Mouse (Mus musculus) mature B cell (primary cell): ENCODE results near the gene Cldn14.

Experiments
- in situ Hi-C: fragments of 300-500 bp; cut with MboI; formaldehyde crosslinking; loops from 2 replicates; pipeline ENCODE4 v1.14.3; 2019

Gene Cldn14

DNA sequence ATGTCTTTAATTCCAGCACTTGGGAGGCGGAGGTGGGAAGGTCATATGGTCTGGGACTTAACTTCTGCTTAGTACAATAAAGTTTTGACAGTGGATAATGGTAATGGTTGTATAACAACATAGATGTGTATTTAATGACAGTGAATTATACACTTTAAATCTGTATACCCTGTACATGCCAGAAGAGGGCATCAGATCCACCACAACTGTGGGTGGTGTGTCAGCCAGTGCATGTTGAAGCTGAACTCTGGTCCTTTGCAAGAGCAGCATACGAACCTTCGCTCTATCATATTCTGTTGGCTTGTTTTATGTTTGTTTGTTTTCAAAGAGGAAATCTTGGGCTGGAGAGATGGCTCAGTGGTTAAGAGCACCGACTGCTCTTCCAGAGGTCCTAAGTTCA is 61.2 kb downstream of the Cldn14 start:
- in situ Hi-C loops, result loop anchor here (25.0 kb wide), 1 partner anchor 315 kb away; no protein-coding TSS in a partner anchor

DNA sequence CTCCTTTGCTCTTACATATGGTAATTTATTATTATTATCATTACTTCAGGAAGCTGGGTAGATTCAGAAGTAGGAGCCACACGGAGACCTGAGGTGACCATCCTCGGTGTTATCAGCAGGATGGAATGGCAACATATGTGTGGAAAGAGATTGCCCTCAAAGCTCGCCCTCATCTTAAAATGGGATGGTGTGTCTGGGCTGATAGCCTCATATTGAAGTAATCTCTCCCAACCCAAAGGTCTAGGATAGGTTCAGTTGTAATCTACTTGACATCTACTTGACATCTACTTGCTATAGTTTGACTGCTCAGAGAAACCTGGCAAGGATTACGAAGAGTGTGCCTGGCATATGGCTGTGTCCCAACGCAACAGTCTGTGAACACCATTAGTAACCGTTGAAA is 64.3 kb downstream of the Cldn14 start:
- in situ Hi-C loops, result loop anchor here (25.0 kb wide), 1 partner anchor 318 kb away; no protein-coding TSS in a partner anchor

DNA sequence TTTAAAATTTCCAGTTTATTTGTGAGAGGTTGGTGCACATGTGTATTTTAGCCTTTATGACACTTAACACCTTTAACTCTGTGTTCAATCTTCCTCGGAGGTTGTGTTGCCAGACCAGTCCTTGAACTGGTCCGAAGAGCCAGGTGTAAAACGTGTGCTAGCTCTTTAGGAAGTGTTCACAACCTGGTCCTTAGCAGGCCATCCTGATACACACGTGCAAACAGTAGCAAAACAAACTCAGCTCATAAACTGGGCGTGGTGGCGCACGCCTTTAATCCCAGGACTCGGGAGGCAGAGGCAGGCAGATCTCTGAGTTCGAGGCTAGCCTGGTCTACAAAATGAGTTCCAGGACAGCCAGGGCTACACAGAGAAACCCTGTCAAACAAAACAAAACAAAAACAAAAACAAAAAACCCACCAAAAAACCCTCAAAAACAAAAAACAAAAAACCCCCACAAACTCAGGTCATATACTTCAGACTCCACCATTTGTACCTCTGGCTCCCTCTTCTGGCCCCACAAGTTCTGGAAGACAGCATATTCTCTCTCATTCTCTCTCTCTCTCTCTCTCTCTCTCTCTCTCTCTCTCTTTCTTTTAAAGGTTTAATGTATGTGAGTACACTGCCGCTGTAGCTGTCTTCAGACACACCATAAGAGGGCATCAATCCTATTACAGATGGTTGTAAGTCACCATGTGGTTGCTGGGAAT is 65.7 kb downstream of the Cldn14 start:
- in situ Hi-C loops, result loop anchor here (25.0 kb wide), 1 partner anchor 319 kb away; no protein-coding TSS in a partner anchor

DNA sequence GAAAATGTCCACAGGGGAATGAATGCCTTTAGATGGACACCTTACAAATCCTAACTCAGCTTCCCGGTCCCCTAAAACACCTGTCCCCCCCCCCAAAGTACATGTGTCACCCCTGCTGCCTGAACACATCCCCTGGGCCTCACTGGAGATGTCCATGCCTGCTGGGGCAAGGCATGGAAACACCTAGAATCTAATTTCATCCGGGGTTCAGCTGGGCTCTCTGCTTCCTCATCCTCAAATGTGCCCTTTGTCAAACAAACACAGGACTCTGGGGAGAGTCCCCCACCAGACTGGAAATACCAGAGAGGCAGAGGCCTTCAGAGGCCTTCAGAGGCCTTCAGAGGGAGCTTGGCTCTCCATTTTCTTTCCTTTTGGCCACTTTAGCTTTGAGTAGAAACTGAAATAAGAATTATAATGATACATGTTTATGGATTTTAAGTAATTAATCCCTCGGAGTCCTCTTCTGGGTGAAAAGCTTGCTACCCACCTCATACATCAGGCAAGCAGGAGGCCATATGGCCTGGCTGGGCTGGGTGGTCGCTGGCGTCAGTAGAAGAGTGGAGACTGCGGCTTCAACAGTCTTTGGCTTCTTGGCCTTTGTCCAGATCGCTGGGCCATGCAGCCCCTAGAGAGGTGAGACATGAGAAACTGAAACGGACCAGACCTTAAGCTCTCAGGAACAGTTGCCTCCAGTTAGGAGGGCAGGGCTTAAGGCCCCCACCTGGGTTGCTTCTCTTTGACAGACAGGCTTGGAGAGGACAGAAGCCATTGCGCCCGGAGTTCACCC is 66.7 kb downstream of the Cldn14 start:
- in situ Hi-C loops, result loop anchor here (25.0 kb wide), 1 partner anchor 320 kb away; no protein-coding TSS in a partner anchor

DNA sequence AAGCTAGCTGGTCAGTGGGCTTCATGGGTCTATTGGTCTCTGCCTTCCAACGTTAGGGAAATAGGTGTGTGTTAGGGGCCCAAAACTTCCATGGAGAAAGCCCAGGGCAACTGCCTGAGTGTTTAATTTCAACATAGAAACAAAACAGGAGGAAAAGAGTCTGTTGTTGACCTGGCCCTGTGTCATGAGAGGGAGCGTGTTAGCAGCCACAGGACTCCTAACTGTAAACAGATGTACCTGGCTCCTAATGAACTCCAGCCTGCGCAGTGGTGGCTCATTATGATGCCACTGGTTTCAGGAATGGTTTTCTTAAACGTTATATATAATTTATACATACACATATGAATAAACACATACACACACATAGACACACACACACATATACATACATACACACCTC is 68.7 kb downstream of the Cldn14 start:
- in situ Hi-C loops, result loop anchor here (25.0 kb wide), 1 partner anchor 322 kb away; no protein-coding TSS in a partner anchor

DNA sequence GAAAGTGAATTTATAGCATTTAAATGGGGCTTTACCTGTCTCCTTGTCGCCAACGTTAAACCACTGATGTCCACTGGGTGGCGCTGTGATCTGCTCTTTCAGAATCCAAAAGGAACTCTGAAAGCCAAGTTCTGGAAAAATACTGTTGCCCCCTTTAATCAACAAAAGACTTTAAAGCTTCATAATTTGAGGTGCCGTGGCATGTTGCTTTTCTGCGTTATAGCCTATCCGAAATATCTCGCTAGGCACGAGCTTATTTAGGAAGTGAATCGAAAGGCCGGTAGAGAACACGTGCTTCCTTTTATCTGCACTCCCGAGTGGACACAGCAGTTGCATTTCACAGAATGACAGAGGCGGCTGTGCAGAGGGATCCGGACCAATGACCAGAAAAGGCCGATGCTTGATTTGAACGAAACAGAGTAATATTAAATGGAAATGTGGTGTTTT is 70.2 kb downstream of the Cldn14 start:
- in situ Hi-C loops, result loop anchor here (25.0 kb wide), 1 partner anchor 324 kb away; no protein-coding TSS in a partner anchor

DNA sequence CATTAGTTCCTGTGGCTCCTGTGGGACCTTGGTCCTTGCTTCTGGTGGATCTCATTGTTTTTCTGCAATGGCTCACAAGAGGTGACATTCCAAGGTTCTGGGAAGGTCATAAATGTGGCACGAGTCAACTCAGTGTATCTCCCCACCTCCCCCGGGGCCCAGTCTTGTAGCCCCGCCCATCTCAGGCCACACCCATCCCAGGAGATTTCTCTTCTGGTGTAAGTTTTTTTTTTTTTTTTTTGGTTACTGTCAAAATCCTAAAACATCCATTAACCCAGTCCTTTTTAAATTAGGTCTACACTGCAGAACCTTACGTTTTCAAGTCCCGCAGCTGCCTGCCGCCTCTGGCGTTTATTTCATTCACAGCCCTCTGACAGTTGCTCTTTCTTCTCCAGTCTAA is 73.6 kb downstream of the Cldn14 start:
- in situ Hi-C loops, result loop anchor here (25.0 kb wide), 1 partner anchor 327 kb away; no protein-coding TSS in a partner anchor

DNA sequence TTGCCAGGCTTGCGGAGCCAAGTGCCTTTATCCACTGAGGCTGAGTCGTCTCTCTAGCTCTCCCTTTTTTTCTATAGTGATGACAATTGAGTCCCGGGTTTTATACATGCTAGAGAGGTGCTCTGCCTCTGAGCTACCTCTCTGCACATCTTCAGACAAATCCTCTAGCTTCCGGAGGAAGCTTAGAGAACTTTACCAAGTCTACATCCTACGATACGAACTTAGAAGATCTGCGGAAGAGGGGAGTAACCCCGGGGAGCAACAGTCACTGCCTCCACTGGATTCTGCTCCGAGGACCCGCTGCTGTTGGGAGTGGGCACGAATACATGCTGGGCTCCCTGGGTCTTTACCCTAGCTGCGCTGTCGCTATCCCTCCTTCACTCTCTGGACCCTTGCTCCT is 74.0 kb downstream of the Cldn14 start:
- in situ Hi-C loops, result loop anchor here (25.0 kb wide), 1 partner anchor 328 kb away; no protein-coding TSS in a partner anchor

DNA sequence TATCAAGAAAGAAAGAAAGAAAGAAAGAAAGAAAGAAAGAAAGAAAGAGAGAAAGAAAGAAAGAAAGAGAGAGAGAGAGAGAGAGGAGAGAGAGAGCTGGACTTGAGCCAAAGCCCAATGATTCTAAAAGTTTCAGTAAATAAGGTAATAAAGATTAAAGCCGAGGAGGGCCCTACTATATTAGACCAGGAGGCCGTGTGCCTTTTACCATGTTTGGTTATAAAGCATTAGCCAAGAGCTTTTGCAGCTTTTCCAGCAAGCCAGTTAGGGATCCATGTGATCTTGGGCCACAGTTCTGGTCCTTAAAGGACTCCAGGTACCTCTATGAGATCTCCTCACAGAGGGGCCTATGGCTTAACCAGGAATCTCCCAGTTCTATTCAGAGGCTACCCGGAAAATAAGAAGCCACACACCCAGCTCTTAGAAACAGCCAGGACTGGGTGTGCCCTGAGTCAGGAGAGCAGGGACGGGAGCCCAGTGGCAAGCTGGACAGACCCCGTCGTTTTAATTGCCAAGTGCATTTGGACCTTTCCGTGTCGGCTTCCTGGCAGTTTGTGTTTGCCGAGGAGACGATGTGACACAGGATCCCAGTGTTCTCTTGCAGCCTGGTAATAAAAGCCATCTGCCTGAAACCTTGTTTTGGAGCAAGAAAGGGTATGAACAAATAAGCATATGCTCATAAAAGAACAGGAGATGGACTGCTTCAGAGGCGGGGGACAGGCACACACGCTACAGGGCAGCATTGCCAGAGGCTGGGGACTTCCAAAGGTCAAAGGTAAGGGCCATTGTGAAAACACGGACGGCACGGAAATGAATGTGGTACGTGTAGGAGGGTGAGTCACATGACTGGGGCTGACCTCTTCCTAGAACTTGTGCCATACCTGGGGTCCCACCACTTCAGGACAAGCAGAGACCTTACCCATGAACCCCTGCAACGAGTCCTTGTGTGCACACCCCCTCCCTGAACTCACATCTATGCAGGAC is 76.2 kb downstream of the Cldn14 start:
- in situ Hi-C loops, result loop anchor here (25.0 kb wide), 1 partner anchor 330 kb away; no protein-coding TSS in a partner anchor

DNA sequence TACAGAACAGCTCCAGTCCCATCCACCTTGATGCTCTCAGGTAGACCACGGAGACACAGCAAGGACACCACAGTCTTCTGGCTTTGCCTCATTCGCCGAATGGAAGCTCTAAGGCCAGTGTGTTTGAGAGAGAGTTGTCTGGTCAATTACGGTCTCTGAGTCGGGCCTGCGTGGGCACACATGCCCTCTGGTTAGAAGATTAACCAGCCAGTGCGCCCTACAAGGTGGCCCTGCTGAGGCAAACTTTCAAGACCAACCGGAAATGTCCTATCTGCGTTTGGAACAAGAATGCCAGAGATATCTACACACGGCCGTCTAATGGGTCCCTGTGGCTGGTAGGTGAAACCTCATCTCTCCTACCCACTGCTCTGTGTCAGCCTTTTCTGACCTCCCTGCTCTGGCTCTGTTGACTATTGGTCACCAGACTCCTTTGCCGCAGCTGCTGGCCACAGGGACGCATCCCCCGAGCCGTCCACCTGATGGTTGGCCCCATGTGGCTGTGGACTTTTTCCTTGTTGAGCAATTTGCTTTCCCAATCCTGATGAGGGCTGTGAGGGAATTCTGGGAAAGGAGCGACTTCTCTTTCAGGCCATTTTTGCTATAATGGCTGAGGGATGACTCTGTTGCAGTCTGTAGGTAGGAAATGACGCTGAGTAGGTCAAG is 79.1 kb downstream of the Cldn14 start:
- in situ Hi-C loops, result loop anchor here (25.0 kb wide), 1 partner anchor 333 kb away; no protein-coding TSS in a partner anchor

DNA sequence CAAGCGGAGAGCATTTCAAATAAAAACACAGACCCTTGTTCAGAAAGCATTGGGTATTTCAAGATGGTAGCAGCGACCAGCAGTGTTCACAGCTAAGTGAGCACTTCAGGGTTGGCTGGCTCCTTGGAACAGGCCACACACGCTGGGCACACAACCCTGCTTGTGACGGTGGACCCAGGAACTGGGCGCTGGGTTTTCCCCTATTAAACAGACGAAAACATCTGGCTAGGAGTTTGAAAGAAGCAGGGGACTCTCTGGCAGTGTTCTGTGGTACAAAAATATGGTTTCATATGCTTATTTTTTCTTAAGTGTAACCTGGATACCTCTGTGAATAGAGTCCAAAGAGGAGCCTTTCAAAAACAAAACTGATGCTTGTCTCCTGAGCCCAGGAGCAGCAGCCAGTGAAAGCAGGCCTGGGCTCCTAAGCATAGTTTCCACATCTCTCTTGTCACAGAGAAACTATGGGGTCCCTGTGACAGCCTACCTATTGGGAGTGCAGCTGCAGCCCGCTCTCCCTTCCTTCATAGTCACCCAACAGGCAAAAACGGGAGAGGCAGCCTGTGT is 82.9 kb downstream of the Cldn14 start:
- in situ Hi-C loops, result loop anchor here (25.0 kb wide), 1 partner anchor 337 kb away; no protein-coding TSS in a partner anchor

DNA sequence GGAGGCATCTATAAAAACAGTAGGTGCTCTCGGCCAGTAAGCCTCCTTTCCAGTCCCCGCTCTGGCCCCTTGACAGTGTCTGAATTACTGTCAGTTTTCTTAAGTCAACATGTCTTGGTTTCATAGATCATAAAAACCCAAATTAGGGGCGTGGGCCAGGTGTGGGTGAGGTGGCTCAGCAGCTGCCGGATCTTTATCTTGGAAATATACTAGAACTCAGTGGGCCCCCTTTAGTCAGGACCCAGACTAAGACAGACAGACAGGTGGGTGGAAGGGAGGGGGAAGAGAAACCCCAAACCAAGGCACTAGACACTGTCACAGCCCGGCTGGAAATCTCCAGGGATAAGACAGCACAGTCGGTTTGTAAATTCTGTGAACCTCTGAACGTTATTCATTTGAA is 84.8 kb downstream of the Cldn14 start:
- in situ Hi-C loops, result no loop called here

DNA sequence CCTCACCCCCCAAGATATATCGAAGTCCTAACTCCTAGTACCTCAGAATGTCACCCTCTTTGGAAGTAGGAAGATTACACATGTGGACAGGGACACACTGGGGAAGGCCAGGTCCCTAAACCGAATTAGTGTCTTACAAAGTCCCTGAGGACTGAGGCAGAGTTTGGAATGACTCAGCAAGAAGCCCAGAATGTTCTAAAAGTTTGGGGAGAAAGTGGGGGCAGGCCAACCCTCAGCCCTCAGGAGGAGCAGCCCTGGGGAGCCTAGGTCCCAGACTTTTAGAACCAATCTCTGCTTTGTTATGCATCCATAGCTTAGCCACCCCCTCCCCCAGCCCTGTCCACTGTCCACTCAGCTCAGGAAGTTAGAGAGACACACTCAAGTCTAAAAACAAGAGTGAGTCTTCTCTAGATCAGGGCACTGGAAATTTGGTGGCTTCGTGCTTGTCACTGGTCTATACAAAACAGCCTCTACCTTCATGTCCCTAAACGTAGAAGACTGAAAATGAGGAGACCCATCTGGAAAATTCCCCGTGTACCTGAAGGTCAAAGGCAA is 85.7 kb downstream of the Cldn14 start:
- in situ Hi-C loops, result no loop called here

DNA sequence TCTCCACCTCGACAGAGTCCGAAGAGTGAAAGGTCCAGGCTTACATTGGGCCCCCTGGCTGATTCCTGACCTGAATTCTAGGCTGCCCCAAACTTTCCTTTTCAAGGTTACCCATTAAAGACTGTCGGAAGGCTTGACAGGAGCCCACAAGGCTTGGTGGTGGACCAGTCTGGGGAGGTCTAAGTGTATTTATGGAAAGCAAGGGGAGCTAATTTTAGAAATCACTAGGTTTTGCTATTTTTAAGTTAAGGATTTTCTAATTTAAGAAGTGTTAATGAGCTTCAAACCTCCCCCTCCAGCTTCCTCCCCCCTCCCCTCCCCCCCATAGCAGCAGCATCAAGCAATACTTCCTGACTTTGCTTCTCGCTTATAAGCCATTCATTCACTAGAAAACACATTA is 88.0 kb downstream of the Cldn14 start:
- in situ Hi-C loops, result no loop called here

DNA sequence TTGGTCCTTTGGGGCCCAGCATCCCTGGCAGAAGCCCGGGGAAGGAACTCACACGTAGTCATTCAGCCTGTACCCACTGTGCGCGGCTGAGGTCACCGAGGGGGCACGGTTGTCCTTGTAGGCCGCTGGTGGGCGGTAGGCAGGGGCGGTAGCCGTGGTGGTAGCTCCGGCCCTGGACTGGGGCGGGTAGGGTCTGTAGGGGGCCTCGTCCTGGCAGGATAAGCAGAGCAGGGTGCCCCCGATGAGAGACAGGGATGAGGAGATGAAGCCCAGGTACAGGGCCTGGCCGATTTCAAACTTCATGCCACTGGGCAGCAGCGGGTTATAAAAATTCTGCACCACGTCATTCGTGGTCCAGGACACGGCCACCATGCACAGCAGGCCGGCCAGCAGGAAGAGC is 89.4 kb downstream of the Cldn14 start:
- in situ Hi-C loops, result no loop called here

DNA sequence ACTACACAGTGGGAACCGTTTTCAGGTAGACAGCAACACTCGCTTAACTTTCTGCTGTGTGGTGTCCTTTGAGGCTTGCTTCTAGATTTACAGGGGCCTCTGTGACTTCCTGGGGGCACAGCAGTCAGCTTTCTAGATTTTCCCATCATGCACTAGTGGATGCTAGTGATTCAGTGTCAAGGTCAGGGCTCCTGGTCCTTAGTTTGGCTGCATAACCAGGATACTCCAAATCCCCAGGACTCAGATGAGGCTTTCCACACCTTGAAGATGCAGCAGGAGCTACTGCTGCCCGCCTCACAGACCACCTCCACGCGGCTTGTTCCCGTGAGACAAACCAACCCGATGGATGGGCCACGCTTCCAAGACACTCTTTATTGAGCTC is 90.0 kb downstream of the Cldn14 start:
- in situ Hi-C loops, result no loop called here

DNA sequence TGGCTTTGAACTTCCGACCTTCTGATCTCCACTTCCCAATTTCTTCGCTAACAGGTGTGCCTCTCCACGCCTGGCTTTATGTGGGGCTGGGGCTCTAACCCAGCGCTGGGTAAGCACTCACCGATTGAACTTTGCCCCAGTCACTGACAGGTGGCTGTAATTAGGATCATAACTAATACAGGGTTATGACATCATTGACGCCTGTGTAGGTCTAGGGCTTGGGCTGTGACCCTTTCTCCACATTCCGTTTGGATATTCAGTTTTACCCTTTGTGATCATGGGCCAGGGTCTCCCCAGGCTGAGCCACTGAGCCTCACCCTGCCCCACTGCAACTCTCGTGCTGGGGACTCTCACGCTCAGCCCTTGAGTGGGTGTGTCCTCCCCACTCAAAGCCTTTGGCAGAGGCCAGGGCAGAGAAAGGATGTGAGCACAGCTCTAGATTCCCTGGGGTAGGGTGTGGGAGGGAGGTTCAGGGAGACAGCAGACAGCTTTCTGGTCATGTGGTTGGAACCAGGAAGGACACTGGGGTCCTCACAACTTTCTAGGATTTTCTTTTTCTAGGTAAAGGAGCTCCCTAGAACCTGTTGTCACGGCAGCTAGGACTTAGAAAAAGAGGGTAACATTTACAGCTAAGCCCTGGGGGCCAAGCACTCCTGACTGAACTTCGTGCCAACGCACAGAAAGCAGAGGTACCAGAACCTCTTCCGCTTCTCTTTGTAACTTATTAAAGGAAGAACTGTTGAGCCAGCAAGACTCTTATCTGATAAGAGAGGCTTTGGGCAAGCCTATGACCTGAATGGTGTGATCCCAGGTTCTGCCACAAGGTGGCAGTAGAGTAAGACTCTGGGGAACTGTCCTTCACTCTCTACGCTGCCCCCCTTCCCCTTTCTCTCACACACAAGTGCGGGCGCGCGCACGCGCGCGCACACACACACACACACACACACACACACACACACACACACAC is 90.6 kb downstream of the Cldn14 start:
- in situ Hi-C loops, result no loop called here

DNA sequence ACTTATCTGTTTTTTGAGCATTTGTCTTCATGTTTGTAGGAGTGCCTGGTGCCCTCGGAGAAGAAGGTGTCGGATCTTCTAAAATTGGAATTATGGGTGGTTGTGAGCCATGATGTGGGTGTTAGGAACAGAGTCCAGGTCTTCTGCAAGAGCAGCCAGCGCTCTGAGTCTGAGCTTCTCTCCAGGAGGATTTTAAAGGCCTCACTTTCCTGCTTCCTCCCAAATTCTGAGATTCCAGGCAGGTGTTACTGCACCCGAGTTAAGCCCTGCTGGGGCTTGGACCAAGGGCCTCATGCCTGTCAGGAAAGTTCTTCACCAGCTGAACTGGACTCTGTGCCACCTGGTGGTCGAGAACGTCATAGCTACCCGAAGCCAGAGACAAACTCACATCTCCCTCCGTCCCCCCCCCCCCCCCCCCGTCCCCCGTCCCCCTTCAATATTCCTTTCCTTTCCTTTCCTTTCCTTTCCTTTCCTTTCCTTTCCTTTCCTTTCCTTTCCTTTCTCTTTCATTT is 93.2 kb downstream of the Cldn14 start:
- in situ Hi-C loops, result no loop called here
